Mouse (Mus musculus) small intestine, adult 2 months (tissue): ENCODE data around the gene Tram2. TPM values are rescaled to one million over a fixed set of nuclear protein-coding genes. Genes with fewer than 3 reads are reported as not detected.
A peak's percentile ranks its signal among the peaks of the same experiment; 100 is the strongest.

Experiments used
- H3K27ac ChIP-seq: fragments of 200-500 bp; 2 replicates; pipeline ENCODE4 v1.5.1; 2012; ENCODE audit warnings: low read depth, low read length, control low read depth, inconsistent platforms; ENCODE audit not compliant: insufficient read depth
- H3K27me3 ChIP-seq: fragments of 200-500 bp; 2 replicates; pipeline ENCODE4 v1.6.1; 2012; ENCODE audit warnings: mild to moderate bottlenecking, moderate library complexity, low read length, inconsistent platforms; ENCODE audit not compliant: control insufficient read depth, insufficient read depth
- H3K36me3 ChIP-seq: fragments of 200-500 bp; 2 replicates; pipeline ENCODE4 v1.6.1; 2012; ENCODE audit warnings: mild to moderate bottlenecking, low read length, control low read depth, inconsistent platforms; ENCODE audit not compliant: control insufficient read depth, insufficient read depth
- H3K4me1 ChIP-seq: fragments of 200-500 bp; 2 replicates; pipeline ENCODE4 v1.6.1; 2012; ENCODE audit warnings: low read length, inconsistent platforms, mixed read lengths; ENCODE audit not compliant: control insufficient read depth, insufficient read depth, insufficient read length
- H3K4me3 ChIP-seq: fragments of 200-500 bp; 2 replicates; pipeline ENCODE4 v1.5.1; 2012; ENCODE audit warnings: low read depth, mild to moderate bottlenecking, control low read depth, inconsistent platforms, low read length, moderate library complexity
- CTCF ChIP-seq: fragments of 200-500 bp; IDR thresholded peaks from 2 replicates; pipeline ENCODE4 v1.5.1; 2012; ENCODE audit warnings: low read depth, mild to moderate bottlenecking, control low read depth, inconsistent platforms, low read length, moderate library complexity, mixed read lengths; ENCODE audit not compliant: insufficient replicate concordance, insufficient read length; ENCODE audit errors: extremely low read depth
- POLR2A ChIP-seq: fragments of 200-500 bp; IDR thresholded peaks from 2 replicates; pipeline ENCODE4 v1.6.1; 2012; ENCODE audit warnings: low read depth, mild to moderate bottlenecking, control low read depth, inconsistent platforms, low read length, moderate library complexity
- WGBS: fragments of 180-500 bp; shearing (Covaris S2); methylation state at CpG from one replicate; pipeline ENCODE4 v1.1.7; 2018; 5-methylcytosine and 5-hydroxymethylcytosine counted together
- polyA plus RNA-seq: library from polyadenylated mRNA; depleted of rRNA; stranded (reverse); fragments of >200 nt; gene quantifications from 2 replicates; pipeline ENCODE4 v1.2.3, GENCODE M21; 2012

Tram2 gene
- polyA plus RNA-seq, 1 experiment = 7.9 TPM

DNA sequence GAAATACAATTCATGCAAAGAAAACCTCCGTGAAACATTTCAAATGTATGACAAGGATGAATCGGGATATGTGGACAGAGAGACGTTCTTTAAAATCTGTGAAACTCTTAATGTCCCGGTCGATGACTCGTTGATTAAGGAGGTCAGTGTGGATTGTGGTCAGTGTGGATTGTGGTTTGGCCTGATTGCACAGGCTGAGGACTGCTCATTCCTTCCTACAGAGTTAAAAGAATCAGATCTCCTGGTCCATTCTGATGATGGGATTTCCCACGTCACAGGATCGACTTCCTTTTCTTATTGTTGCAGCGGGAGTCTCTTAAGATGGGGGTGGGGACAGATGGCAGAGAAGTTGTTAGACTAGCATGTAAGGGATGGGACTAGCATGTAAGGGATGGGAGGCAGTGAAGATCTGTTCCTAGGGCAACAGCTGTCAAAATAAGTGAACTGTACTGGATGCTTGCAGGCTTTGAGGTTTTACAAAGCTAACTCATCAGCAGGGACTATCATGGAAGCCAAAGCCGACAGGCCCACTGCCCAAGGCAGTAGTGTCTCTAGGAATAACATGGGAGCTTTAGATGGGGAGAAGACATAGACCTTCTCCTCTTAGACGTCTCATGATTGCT, 89.5 kb downstream of the Tram2 start:
- Histone ChIP-seq H3K36me3 (no peaks in the 10 kb centered on the region), H3K27me3 (no peaks in the 10 kb centered on the region), H3K4me1 (no peaks in the 10 kb centered on the region), H3K4me3 (no peak overlapping the region), H3K27ac (no peak overlapping the region)
- 74% methylated on average over 11 of the region's 11 CpGs for WGBS
- TF ChIP-seq POLR2A (no peak), CTCF (no peak)

DNA sequence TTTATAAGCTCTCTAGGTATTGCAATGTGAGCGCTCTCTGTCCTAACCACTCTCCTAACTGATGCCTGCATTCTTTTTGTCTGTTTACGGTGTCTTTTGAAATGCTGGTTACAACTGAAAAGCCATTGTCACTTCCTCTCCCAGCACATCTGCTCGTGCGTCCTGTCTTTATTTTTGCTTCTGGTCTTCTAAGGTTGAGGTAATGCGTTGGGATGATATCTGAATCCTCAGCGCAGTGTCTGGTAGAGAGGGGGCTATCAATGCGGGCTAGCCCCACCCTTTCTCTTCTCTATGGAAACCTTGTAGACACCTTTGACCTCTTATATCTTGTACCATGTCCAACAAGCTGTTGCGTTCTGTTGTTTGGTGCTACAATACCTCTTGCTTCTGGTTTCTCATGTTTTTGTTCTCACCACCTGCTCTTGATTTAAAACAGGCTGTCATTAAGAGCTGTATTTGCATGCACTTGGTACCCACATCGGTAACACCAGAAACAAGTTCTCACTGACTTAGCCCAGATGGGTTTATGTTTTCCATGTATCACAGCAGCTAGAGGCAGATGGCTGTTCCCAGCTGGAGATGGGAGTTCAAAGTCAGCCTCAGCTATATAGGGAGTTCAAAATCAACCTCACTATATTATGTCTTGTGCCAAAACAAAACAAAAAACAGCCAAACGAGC, 92.5 kb downstream of the Tram2 start:
- WGBS = 61% methylated on average over 10 of the region's 10 CpGs
- TF ChIP-seq POLR2A (no peak), CTCF (no peak)
- H3K36me3 ChIP-seq = no peaks in the 10 kb centered on the region
- peak overlapping the region; percentile 53 for H3K27ac ChIP-seq
- H3K27me3 ChIP-seq = no peaks in the 10 kb centered on the region
- H3K4me3 ChIP-seq = no peak overlapping the region
- H3K4me1 ChIP-seq = no peaks in the 10 kb centered on the region

DNA sequence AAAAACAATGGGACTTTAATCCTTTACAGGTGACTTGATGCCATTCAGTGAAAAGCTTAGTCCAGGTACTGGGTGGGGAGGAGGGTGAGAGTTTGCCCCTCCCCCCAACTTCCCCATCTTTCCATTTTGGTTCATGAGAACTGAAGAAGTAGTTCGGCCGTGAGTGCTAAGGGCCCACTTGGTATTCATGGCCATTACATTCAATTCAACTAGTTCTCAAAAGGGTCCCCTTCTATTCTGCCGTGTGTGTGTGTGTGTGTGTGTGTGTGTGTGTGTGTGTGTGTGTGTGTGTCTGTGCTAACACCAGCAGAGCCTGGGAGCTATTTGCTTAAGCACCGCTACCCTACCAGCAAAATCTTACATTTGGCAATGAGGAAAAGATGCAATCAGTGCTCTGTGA, 94.4 kb downstream of the Tram2 start:
- no peak overlapping the region for H3K4me3 ChIP-seq
- TF ChIP-seq CTCF (no peak), POLR2A (no peak)
- no peak overlapping the region for H3K27ac ChIP-seq
- H3K27me3 ChIP-seq = no peaks in the 10 kb centered on the region; the same call in 1 of the 2 replicates
- H3K4me1 ChIP-seq = no peaks in the 10 kb centered on the region
- WGBS = 54% methylated on average over 4 of the region's 4 CpGs
- no peaks in the 10 kb centered on the region for H3K36me3 ChIP-seq

DNA sequence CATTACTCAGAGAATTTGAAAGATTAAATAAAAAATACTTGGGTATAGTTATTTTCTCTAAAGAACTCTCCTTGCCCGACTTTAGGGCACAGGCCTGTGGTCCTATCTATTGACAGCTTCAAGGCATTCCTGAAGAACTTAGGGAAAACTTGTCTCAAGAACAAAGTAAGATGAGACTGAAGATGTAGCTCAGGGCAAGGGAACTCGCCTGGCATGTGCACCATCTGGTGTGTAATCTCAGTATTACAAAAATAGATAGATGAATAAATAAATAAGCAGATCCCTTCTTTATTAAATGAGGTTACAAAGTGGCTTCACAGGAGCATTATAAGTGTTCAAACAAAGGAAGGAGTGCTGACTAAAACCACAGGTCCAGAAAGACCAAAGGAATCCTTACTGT, 94.9 kb downstream of the Tram2 start:
- Histone ChIP-seq H3K4me1 (no peaks in the 10 kb centered on the region), H3K27ac (no peak overlapping the region), H3K4me3 (no peak overlapping the region), H3K27me3 (no peaks in the 10 kb centered on the region; the same call in 1 of the 2 replicates), H3K36me3 (no peaks in the 10 kb centered on the region)
- WGBS = 60% methylated on average over 2 of the region's 2 CpGs
- no peak for TF ChIP-seq POLR2A
- no peak for TF ChIP-seq CTCF

DNA sequence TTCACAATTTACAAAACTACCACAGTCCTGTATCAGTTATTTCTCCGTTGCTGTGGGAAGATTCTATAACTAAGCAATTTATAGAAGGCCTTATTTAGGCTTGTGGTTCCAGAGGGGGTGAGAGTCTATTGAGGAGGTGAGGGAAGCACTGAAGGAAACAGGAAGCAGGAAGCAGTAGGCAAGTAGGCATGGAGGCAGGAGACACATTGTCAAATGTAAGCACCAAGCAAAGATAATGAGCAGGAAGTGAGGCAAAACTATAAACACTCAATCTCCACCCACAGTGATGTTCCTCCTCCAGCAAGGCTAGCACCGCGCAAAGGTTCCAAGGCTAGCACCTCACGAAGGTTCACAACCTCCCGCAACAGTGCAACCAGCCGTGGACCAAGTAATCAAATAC, 97.3 kb downstream of the Tram2 start:
- 86% methylated on average over 6 of the region's 6 CpGs for WGBS
- TF ChIP-seq POLR2A (no peak), CTCF (no peak)
- no peak overlapping the region for H3K27ac ChIP-seq
- H3K36me3 ChIP-seq = no peaks in the 10 kb centered on the region
- no peaks in the 10 kb centered on the region; the same call in 1 of the 2 replicates for H3K27me3 ChIP-seq
- H3K4me1 ChIP-seq = no peaks in the 10 kb centered on the region
- H3K4me3 ChIP-seq = no peak overlapping the region

DNA sequence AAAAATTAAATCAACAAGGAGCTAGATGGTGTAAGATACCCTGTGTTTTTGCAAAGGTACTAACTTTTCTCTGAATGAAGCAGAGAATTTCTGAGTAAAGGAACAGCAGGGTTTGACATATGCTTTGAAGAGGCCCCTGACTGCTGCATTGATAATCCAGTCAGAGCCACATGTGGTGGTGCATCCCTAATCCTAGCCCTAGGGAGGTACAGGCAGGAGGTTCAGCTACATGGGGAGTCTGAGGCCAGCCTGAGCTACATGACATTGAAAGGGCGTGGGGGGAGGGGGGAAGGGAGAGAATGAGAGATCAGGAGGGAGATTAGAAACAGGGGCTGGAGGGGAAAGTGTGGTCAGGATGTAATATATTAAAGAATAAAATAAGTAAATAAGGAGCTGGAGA, 98.5 kb downstream of the Tram2 start:
- Histone ChIP-seq H3K36me3 (no peaks in the 10 kb centered on the region), H3K27me3 (no peaks in the 10 kb centered on the region; the same call in 1 of the 2 replicates), H3K4me3 (no peak overlapping the region), H3K4me1 (no peaks in the 10 kb centered on the region), H3K27ac (no peak overlapping the region)
- 79% methylated on average over 1 of the region's 1 CpGs for WGBS
- TF ChIP-seq POLR2A (no peak), CTCF (no peak)

DNA sequence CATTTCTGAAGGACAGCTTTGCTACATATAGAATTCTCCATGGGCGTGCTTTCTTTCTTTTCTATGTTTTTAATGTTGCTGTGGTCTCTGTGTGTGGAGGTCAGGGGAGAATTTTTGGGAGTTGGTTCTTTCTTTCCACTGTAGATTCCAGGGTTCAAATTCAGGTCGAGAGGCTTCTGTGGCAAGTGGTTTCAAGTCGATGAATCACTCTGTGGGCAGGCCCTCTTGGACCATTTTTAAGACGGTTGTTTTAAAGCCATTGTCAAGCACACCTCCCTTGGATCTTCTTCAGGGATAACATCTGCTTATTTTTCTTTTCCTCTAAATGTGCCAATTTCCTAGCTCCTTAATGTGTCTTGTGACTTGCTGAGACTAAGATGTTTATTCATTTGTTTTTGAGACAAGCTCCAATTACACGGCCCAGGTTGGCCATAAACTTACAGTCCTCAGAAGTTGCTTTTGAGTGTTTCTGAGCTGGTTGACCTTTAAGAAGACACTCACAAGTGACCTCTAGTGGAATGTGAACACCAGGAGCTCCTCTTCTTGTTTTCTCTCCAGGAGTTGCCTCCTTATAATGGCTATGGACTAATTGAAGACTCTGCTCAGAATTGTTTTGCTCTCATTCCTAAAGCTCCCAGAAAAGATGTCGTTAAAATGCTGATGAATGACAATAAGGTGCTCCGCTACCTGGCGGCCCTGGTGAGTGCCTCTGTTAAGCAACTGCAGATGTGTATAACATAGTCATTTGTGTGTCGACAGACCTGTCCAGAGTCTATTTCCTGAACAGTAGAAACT, 104.5 kb downstream of the Tram2 start:
- H3K36me3 ChIP-seq = no peaks in the 10 kb centered on the region
- WGBS = 68% methylated on average over 9 of the region's 9 CpGs
- H3K4me1 ChIP-seq = no peaks in the 10 kb centered on the region
- no peak overlapping the region for H3K27ac ChIP-seq
- H3K27me3 ChIP-seq = no peaks in the 10 kb centered on the region; the same call in 1 of the 2 replicates
- no peak overlapping the region for H3K4me3 ChIP-seq
- TF ChIP-seq CTCF (no peak), POLR2A (no peak)
